Mouse (Mus musculus): ENCODE results near the gene Rpusd4. TPM values are rescaled to one million over a fixed set of nuclear protein-coding genes. Genes with fewer than 3 reads are reported as not detected.
A peak's percentile ranks its signal among the peaks of the same experiment; 100 is the strongest.

Rpusd4 gene
- total RNA-seq (2021): 1 to 10 TPM; 6.9 to 8.1 TPM
- long read RNA-seq, experiment 1, transcript Rpusd4-201 (7 exons, 1,821 nt): major isoform, 9 of 11 reads
- long read RNA-seq, experiment 1, partial matches to known transcripts: 1 of 11 reads
- long read RNA-seq, experiment 1, other reads (novel, unspliced or antisense): 1 of 11 reads
- long read RNA-seq, experiment 2, transcript Rpusd4-201 (7 exons, 1,821 nt): major isoform, 5 of 7 reads
- long read RNA-seq, experiment 2, partial matches to known transcripts: 0 of 7 reads
- long read RNA-seq, experiment 2, other reads (novel, unspliced or antisense): 2 of 7 reads

DNA sequence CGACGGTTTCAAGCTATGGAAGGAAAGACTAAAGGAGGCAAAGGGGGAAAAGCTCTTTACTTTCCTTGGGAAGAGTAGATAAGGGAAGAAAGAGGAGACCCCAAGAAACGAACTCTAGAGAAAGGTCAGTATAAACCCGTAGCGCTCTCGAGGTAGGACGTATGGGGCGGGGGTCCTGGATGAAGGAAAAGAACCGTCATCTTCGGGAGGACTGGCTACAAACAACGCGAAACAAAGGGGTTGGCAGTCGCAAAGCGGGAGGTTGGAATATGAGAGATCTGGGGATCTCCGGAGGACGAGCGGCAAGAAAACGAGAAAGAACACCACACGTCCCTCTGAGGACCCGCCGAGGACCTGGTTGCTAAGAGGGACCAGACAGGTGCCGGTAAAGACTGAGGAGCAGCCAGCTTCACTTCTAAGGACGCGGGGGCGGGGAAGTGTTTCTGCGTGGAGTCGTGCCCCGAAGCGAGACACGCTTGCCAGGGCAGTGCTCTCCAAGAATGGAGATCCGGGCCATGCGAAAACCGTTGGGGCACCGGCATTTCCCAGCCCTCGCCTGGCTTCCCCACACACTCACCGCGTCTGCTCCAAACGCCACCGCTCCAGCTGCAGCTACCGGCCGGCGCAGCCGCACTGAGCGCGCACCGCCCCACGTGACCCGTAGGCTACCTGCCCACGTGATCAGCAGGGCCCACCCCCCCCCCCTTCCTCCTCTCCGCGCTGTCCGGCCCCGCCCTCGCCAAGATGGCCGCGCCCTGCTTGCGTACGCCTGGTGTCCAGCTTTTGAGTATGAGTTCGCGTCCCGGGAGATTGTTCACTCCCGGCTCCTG lies at the start of gene Rpusd4, which contains the start of gene Fam118b:
Rpusd4 (plus strand) TSS at position 720 of the 830 bp plus-strand sequence.
Fam118b (minus strand) TSS at position 660 of the 830 bp plus-strand sequence.
- DNase-seq: peak; percentile 94

DNA sequence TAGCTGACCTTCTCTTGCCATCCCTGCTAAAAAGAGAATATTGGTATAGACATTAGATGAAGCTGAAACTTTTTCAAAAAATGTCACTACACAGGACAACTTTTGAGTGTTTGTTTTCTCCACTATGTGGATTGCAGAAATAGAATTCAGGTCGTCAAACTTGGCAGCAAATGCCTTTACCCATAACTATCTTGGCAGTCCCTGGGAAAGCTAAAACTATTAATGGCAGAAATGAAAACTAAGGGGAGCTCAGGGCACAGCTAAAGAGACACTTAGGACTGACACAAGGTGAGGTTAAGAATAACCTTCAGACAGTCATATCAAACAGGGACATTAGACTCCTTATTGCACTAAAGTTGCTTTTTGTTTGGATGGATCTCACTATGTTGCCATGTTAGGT lies 49.7 kb upstream of the Rpusd4 start:
- DNase-seq: no peak

DNA sequence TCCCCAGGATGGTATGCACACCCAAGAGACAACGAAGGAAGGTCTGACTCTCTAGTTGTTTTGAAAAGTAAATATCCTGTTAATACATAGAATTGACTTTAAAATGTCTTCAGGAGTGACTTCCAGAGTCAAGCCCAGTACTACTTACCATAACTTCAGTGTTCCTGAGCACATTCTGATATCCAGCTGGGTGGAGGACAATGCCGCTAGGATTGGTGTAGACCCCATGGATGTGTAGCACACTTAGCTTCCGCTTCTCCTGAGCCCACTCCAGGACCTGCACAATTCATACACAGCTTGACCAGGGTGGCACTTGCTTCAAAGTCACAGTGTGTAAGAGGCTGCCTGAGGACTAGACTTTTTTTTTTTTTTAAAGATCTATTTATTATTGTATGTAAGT lies 44.2 kb upstream of the Rpusd4 start:
- DNase-seq: no peak

DNA sequence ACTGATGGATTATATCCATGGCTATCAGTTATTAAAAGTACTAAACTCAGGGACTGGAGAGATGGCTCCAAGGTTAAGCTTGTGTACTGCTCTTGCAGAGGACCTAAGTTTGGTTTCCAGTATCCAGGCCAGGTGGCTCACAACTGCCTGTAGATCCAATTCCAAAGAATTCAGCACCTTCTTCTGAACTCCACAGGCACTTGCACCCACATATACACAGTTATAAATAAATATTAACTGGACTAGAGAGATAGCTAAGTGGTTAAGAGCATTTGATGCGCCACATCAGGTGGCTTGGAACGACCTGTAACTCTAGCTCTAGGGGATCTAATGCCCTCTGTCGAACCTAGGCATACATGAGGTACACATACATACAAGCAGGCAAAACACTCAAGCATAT lies 39.0 kb upstream of the Rpusd4 start:
- no peak for DNase-seq

DNA sequence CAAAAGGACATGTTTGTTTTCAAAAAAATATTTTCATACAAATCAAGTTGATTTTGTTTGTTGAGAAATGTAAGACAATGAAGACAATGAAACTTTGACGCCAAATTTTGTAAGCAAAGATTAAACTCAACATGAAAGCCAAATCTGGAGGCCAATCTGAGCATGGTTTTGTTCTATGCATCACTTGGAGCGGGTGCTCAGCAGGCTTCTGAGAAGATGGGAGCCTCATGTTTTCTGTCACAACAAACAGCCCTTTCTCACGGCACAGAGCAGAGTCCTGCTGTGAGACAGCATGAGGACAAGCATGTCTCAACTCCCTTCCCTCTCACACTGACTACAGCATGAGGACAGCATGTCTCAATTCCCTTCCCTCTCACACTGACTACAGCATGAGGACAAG lies 31.7 kb upstream of the Rpusd4 start:
- DNase-seq: no peak

DNA sequence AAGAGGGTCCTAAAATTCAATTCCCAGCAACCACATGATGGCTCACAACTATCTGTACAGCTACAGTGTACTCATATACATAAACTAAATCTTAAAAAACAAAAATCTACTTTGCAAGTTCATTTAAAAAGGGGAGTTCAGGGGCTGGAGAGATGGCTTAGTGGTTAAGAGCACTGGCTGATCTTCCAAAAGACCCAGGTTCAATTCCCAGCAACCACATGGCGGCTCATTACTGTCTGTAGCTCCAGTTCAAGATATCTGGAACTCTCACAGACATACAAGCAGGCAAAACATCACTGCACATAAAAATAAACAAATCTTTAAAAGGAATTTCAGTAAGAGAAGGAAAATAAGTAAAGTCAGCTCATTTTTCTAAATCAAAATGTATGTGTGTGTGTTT lies 29.3 kb upstream of the Rpusd4 start:
- no peak for DNase-seq

DNA sequence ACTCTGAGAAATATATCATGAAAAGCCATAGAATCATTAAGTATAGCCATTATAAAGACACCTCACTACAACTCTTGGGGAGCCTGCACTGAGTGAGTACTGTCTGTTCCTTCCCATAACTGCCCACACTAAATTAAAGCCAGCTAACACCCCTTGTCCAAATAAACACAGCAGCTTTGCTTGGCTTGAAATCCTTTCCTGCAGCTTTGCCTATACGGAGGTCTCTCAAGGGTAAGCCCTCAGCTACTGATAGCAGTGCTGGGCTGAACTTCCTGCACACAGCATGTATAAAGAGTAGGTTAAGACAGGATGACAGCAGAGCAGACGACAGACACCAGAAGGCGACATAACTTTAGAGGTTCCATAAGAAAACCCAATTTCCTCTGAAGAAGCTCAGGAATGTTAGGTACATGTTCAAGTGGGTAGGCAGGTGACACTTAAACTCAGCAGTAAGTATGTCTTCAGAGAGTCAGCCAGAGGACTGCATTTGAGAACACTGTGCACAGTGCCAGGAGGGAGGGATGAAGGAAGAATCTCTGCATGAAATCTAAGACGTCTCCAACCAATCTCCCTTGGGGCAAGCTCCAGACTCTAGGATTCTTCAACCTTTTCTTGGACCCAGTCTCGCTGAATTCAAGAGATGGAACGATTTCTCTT lies 28.6 kb upstream of the Rpusd4 start:
- no peak for DNase-seq

DNA sequence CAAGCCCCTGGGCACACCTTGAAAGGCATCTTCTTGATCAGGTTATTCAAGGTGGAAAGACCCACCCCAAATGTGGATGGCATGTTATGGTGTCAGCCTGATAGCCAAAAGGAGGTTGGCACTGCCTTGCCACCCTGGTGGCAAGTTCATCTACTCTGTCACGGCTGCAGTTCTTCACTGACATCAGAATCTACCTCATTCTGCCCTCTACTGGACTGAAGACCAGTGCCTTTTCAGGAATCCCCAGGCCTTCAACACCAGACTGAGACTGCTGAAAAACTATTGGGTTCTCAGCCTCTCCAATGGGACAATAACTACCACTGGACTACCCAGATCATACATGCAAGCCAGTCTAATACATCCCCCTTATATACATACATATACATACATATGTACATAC lies 27.9 kb upstream of the Rpusd4 start:
- DNase-seq: no peak

DNA sequence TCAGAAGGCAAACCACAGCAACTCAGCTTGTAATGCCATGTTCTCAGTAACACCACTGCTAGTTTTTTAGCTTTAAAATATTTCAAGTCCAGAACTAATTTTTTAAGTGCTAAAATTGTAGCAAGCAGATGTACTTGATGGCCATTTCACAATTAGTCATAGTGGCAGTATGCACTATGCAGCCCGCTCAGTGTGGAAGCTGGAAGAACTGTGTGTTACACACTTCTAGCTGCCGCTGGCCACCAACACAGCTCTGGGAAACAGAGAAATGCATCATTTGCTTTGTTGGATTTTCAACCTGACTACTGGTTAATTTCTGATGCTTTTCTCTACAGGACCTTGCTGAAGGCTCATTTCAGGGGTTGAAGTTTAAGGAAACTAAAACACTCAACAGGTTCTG lies 20.3 kb upstream of the Rpusd4 start:
- no peak for DNase-seq

DNA sequence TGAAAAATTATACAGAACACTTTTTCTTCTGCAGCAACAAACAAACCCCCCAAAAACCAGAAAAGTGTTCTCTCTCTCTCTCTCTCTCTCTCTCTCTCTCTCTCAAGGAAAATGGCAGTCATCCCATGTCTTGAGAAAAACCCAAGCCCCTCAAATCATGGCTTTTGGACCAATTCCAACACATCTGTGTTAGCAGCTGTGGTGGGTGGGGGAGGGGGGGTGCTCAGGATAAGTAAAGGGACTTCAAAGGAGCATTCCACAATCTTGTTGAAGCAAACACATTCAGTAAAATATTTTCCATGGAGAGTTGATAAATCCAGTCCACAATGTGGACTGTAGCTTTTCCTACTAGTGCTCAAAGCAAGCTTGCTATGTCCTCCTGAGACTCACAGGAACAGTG lies 18.2 kb upstream of the Rpusd4 start:
- no peak for DNase-seq

DNA sequence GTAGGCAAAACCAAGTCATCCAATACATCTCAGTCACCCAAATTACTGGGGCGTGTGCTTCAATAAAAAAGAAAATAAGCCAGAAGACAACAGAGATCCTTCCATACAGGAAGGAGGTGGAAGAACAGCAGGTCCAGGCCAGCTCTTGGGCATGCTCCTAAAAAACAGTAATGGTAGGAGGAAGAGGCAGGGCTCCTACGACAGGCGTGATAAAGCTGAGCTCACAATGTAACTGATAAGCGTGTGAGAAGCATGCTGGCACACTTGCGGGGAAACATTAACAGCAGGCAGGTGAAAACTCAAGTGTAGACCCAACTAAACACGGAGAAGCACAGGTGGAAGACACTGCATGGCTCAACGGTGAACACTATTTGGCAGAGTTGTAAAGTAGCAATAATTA lies 10.3 kb upstream of the Rpusd4 start:
- DNase-seq: no peak

DNA sequence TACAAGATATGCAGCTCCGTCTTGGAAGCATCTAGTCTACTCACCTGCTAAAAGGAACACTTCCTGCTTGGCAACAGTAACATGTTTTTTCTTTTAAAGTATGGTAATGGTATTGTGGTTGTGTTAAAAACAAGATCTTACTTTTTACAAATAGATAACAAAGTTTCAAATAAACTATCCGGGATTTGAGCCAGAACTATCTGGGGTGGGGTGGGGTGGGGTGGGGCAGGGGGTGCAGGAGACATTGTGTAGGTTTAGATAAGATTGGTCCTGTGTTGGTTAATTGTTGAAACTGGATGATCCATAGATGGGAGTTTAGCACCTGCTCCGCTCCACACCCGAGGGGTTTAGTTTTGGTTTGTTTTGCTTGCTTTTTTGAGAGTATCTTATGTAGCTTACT lies 5.2 kb upstream of the Rpusd4 start:
- no peak for DNase-seq

DNA sequence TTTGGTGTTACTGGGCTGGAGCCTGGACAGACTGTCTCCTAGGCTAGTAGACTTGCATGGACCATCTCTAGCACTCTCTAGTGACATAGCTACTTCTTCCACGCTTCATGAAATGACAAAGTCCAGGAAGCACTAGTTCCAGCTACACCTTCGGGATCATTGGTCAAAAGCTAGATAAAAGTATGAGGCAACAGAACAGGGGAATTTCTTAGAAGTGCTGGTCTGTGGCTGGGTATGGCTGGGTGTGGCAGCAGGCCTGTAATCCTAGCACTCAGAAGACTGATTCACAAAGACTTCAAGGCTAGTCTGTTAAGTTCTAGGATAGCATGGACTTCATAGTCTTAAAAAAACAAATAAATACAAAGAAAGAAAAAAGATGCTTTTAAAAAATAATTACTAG lies 4.2 kb upstream of the Rpusd4 start:
- no peak for DNase-seq

DNA sequence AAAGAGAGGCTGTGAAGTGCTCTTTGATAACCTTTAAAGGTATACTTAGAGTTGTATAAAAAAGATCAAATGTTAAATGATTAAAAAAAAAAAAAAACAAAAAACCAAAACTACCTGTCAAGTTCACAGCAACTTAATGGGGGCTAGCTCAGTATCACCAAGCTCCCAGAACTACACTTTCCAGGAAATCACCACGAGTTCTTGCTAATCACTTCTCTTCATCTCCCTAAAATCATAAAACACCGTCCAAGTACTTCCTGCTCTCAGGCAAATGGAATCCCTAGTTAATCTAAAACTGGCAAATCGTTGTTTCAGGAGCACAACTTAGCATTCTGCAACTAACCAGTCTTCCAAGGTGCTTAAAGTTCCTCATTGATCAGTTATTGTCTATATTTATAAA lies 3.2 kb upstream of the Rpusd4 start:
- DNase-seq: no peak

DNA sequence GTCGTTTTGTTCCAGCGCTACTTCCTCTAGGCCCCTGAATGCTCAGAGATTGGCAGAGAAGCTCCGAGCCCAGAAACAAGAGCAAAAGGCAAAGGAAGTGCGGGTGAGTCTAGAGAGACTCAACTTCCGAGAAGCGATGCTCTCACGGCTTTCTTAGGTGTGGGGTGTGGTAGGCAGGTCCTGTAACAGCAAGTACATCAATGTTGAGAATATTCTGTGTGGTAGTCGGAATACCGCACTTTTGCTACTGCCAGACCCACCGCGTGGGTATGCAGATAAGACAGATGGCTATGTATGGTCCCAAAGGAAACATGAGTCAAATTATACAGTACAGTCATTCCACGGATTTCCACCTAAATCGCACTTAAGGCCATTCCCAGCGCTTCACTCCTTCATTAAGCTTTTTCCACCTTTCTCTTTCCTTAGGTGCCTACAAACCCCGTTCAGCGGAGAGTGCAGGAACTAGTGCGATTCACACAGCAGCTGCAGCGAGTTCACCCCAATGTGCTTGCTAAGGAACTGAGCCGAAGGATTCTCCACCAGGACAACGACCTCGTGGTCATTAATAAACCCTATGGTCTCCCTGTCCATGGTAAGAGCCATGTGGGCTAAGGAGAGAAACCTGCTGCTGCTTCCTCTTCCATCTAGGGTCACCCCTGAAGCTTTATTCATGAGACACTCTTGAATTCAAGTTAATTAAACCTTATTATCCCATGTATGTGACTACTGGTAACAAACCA lies 481 bp downstream of the Rpusd4 start:
- no peak for DNase-seq

DNA sequence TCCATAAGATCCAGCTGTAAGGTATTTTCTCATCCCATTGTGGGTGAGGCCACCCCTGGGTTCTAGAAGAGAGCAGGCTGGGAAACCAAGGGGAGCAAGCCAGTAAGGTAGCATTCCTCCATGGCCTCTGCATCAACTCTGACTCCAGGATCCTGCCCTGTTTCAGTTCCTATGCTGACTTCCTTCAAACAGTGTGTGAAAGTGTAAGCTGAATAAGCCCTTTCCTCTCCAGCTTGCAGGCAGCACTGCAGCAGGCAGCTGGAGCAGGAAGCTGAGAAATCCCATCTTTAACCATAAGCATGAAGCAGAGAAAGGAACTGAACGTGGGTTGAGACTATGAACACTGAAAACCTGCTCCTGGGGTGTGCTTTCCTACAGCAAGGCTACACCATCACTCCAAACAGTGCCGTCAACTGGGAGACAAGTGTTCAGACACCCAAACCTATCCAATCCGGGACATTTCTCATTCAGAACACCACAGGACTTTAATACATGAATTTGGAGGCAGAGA lies 10.2 kb downstream of the Rpusd4 start:
- no peak for DNase-seq

DNA sequence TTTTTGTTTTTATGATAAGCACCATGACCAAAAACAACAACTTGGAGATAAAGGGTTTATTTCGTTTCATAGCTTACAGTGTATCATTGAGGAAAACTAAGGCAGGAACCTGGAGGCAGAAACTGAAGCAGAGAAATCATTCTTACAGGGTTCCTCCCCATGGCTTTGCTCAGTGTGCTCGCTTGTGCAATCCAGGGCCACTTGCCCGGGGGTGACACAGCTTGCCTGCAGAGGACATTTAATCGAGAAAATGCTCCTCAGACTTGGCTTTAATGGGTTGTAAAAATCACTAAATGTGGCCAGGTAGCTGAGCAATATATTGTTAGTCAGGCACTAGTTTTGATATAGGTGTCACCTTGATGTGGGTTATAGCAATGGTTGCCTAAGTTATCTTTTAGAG lies 10.8 kb downstream of the Rpusd4 start:
- DNase-seq: no peak

DNA sequence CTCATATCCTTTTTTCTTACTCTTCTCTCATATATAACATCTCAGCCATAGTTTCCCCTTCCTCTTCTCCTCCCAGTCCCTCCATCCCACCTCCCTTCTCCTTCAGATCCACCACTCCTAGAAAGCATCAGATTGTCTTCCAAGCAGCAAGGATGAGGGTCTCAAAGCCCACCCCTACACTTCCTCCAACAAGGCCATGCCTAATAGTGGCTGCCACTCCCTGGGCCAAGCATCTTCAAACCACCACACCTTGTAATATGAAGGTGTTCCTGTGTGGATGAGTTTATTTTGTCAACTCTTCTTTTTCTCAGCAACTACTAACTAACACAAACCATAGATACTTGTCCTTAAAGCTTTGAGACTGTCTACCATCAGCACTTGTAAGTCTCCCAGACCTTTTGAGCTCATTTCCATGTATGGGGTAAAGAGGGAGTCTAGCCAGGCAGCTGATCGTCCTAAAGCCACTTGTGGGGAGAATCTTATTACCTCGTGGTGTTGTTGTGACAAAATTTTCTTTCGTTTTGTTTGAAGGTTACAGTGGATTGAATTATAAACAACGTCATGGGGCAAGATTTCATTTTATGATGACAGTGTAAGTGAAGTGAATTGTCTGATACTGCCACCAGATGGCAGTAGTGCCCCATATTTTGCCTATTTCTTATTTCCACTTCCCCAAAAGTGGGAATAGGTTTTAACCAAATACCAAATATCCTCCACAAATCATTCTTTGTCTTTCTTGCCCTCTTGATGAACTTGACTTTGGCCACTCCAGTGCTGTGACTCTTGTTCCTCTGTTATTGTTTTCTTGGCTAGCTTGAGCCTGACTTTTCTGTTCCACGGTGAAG lies 14.6 kb downstream of the Rpusd4 start:
- DNase-seq: peak; percentile 48

DNA sequence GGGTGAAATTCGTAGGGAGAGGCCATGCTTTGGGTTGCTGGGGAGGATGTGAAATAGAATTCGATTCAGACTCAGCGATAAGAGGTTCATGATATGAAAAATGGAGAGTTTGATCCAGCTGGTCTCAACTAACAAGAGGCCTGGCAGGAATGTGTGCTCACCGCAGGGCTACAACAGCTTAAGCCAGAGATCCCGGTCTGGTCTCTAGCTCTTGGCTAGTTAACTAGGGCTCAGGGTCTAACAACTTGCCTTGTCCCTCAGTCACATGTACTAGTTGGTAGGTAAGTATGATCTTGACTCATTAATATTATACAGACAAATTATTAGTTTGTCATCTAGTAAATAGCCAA lies 15.2 kb downstream of the Rpusd4 start:
- DNase-seq: no peak

DNA sequence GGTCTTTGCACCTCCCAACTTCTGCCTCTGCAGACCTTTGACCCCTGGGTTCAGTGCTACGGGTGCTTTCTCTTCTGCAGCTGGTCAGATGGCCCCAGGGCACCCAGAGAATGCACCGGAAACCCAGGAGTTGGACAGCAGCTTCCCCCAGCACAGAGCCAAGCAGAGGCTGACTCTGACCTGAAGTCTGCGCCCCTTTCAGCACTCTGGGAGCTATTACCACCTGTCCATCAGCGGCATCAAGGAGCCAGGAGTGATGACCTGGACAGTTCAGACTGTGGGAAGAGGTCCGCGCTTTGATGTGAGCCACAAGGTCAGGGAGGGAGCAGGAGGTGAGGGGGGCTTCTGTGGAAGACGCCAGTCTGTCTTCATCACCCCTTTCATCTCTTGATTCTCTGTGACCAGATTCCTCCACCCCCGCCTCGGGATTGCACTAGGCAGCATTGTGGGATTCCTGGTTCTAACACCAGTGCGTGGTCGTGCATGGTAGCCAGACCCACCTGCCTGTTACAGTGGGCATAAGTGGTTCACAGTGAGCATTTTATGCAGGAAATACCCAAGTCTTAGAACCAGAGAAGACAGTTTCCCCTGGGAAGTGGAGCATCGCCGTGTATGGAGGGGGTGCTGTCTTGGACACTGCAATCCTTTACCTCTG lies 15.9 kb downstream of the Rpusd4 start:
- no peak for DNase-seq

DNA sequence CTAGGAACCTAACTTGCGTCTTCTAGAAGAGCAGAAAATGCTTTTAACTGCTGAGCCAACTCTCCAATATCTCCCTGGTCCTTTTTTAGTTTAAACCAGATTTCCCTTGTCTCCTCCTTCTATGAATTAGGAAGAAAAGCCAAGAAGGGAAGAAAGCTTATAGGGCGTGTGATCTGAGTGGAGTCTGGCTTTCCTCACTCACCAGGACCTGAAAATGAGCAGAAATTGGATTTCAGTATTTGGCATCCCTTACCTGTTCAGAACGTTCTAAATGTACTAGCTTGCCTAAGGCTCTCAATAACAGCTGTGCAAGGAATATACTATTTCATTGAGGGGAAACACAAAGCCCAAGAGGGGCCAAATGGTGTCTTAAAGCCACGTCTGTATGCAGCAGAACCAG lies 16.7 kb downstream of the Rpusd4 start:
- DNase-seq: no peak
